12 mouse cellular contexts compared by ENCODE assay signal in genomic region chr17:25253760-25254159, GRCm38 (mm10). TPM values are rescaled to one million over a fixed set of nuclear protein-coding genes. Genes with fewer than 3 reads are reported as not detected.
DNase-seq lines count a peak whose midpoint lies in the region; ATAC-seq and TF ChIP-seq lines count a peak whose summit lies in the region.
"Had no signal": no experiment of that assay in that cellular context is flagged by ENCODE, and none has a peak within 500 bp of the region (broad histone marks: within the 10 kb centered on the region; RNA-seq: fewer than 3 reads in every experiment).

No protein-coding gene starts in this region.

- no peak overlapping the region for H3K27ac ChIP-seq in embryonic facial prominence, embryonic 13.5 days
- H3K27ac ChIP-seq in limb, embryonic 14.5 days (replicated peaks; ENCODE audit: low read depth, low read length), result no peak overlapping the region
- H3K27ac ChIP-seq: left cerebral cortex, adult 2 months; lung, embryonic 15.5 days had no signal

- H3K27me3 ChIP-seq in embryonic facial prominence, embryonic 13.5 days, result peaks cover 55% of the 10 kb centered on the region
- H3K27me3 ChIP-seq in limb, embryonic 14.5 days (ENCODE audit: control insufficient read depth, insufficient read depth, low read length), result peaks cover 26% of the 10 kb centered on the region

- DNase-seq in T-cell, adult 2 months (ENCODE audit: low spot score), result peak; percentile 29
- no peak for DNase-seq in limb, embryonic 14.5 days (ENCODE audit: low spot score)
- DNase-seq in right cerebral cortex, adult 2 months (ENCODE audit: low spot score in 2 of 2), result peak; percentile 45 to 50
- no peak for DNase-seq in kidney, postnatal 36 days
- DNase-seq in ovary, adult 18-20 months (ENCODE audit: low spot score), result no peak
- DNase-seq in lung, postnatal 25 days (ENCODE audit: low spot score), result no peak
- DNase-seq in c-Kit-positive CD71-positive TER-119-positive erythroid progenitor cells, embryonic 14.5 days (ENCODE audit: low spot score), result no peak
- DNase-seq: cerebellum, adult 11-12 months had no signal

- H3K9ac ChIP-seq in embryonic facial prominence, embryonic 13.5 days, result peak overlapping the region; percentile 4; the same call in 1 of the 2 replicates
- 0 out of 2 replicates have a peak overlapping the region, but pooled peaks have one; percentile 4 for H3K9ac ChIP-seq in limb, embryonic 14.5 days (ENCODE audit: low read depth, low read length, severe bottlenecking)
- H3K9ac ChIP-seq: lung, embryonic 15.5 days had no signal

- TF ChIP-seq POLR2A in limb, embryonic 14.5 days (IDR thresholded peaks at IDR 0.05; ENCODE audit: borderline replicate concordance, extremely low read depth, insufficient read depth, insufficient read length), result no peak

- ATAC-seq in embryonic facial prominence, embryonic 13.5 days (ENCODE audit: insufficient number of reproducible peaks, insufficient read depth, low FRiP score, low TSS enrichment, low read depth), result no peak
- ATAC-seq in limb, embryonic 14.5 days (ENCODE audit: low FRiP score, low read depth), result no peak

- H3K9me3 ChIP-seq in embryonic facial prominence, embryonic 13.5 days, result no peaks in the 10 kb centered on the region
- no peaks in the 10 kb centered on the region for H3K9me3 ChIP-seq in limb, embryonic 14.5 days (ENCODE audit: control insufficient read depth, low read length)
- H3K9me3 ChIP-seq: lung, embryonic 15.5 days had no signal

- H3K4me1 ChIP-seq in embryonic facial prominence, embryonic 13.5 days, result peaks cover 23% of the 10 kb centered on the region
- H3K4me1 ChIP-seq in limb, embryonic 14.5 days (ENCODE audit: control insufficient read depth, insufficient read depth, low read length), result peaks cover 8% of the 10 kb centered on the region

- peaks cover 3% of the 10 kb centered on the region for H3K36me3 ChIP-seq in embryonic facial prominence, embryonic 13.5 days
- 0 out of 2 replicates have a peak, but pooled peaks cover 2% of the 10 kb centered on the region for H3K36me3 ChIP-seq in limb, embryonic 14.5 days (ENCODE audit: control insufficient read depth, insufficient read depth, low read length)

- H3K4me3 ChIP-seq in embryonic facial prominence, embryonic 13.5 days, result no peak overlapping the region
- H3K4me3 ChIP-seq in limb, embryonic 14.5 days (replicated peaks; ENCODE audit: low read length), result no peak overlapping the region
- H3K4me3 ChIP-seq: left cerebral cortex, adult 2 months; lung, embryonic 15.5 days had no signal

- no peak overlapping the region for H3K4me2 ChIP-seq in embryonic facial prominence, embryonic 13.5 days
- H3K4me2 ChIP-seq in limb, embryonic 14.5 days (replicated peaks; ENCODE audit: low read depth, low read length, severe bottlenecking), result no peak overlapping the region
- H3K4me2 ChIP-seq: lung, embryonic 15.5 days had no signal

- 27% methylated on average over 10 of the region's 10 CpGs for WGBS in embryonic facial prominence, embryonic 13.5 days
- 25% methylated on average over 7 of the region's 10 CpGs for WGBS in limb, embryonic 14.5 days

RNA-seq across cellular contexts. Expression of gene Baiap3, which starts 2.4 kb away (rescaled TPM):
- 1.8 and 2.2 TPM in 2 replicates for polyA plus RNA-seq in embryonic facial prominence, embryonic 13.5 days (2015; fragmentation: Nextera tagmentation; extraction: Ambion mirVana)
- polyA plus RNA-seq in limb, embryonic 14.5 days (2012; rRNA removed), result 1.5 and 1.9 TPM in 2 replicates
- 0.89 and 1.5 TPM in 2 replicates for polyA plus RNA-seq in limb, embryonic 14.5 days (2014; fragmentation: Nextera tagmentation; extraction: Ambion mirVana)

RNA-seq across cellular contexts. Expression of gene Tsr3, which starts 13.8 kb away (rescaled TPM):
- polyA plus RNA-seq in embryonic facial prominence, embryonic 13.5 days (2015; fragmentation: Nextera tagmentation; extraction: Ambion mirVana), result 54.4 and 57.2 TPM in 2 replicates
- 40.6 and 43.7 TPM in 2 replicates for polyA plus RNA-seq in limb, embryonic 14.5 days (2012; rRNA removed)
- polyA plus RNA-seq in limb, embryonic 14.5 days (2014; fragmentation: Nextera tagmentation; extraction: Ambion mirVana), result 46.3 and 47.9 TPM in 2 replicates

RNA-seq across cellular contexts. Expression of gene Gnptg, which starts 13.8 kb away (rescaled TPM):
- polyA plus RNA-seq in embryonic facial prominence, embryonic 13.5 days (2015; fragmentation: Nextera tagmentation; extraction: Ambion mirVana), result 33.9 and 34.3 TPM in 2 replicates
- polyA plus RNA-seq in limb, embryonic 14.5 days (2012; rRNA removed), result 29.4 and 34.7 TPM in 2 replicates
- polyA plus RNA-seq in limb, embryonic 14.5 days (2014; fragmentation: Nextera tagmentation; extraction: Ambion mirVana), result 30.9 and 33.4 TPM in 2 replicates

RNA-seq across cellular contexts. Expression of gene Ube2i, which starts 20.7 kb away (rescaled TPM):
- polyA plus RNA-seq in embryonic facial prominence, embryonic 13.5 days (2015; fragmentation: Nextera tagmentation; extraction: Ambion mirVana), result 631 and 713 TPM in 2 replicates
- polyA plus RNA-seq in limb, embryonic 14.5 days (2012; rRNA removed), result 434 and 540 TPM in 2 replicates
- 533 and 582 TPM in 2 replicates for polyA plus RNA-seq in limb, embryonic 14.5 days (2014; fragmentation: Nextera tagmentation; extraction: Ambion mirVana)

RNA-seq across cellular contexts. Expression of gene Prss34, which starts 44.4 kb away (rescaled TPM):
- 0.51 and 0.79 TPM in 2 replicates for polyA plus RNA-seq in embryonic facial prominence, embryonic 13.5 days (2015; fragmentation: Nextera tagmentation; extraction: Ambion mirVana)
- 6.0 and 8.5 TPM in 2 replicates for polyA plus RNA-seq in limb, embryonic 14.5 days (2012; rRNA removed)
- polyA plus RNA-seq in limb, embryonic 14.5 days (2014; fragmentation: Nextera tagmentation; extraction: Ambion mirVana), result 6.7 and 10.6 TPM in 2 replicates
- polyA plus RNA-seq: intestine, embryonic 14.5 days had no signal

Comparison
In these comparisons a context has a peak if more than half of its experiments do, and no peak if none do; other contexts are left out.
1. DNase-seq: peak in T-cell, adult 2 months (single experiment) and right cerebral cortex, adult 2 months (2 of 2); none in limb, embryonic 14.5 days (single experiment), kidney, postnatal 36 days (0 of 2), ovary, adult 18-20 months (single experiment), lung, postnatal 25 days (single experiment) and c-Kit-positive CD71-positive TER-119-positive erythroid progenitor cells, embryonic 14.5 days (single experiment).